Mouse (Mus musculus) C2C12 (cell line): Measurements from ENCODE around the gene Zfp652. TPM values are rescaled to one million over a fixed set of nuclear protein-coding genes. Genes with fewer than 3 reads are reported as not detected.
A peak's percentile ranks its signal among the peaks of the same experiment; 100 is the strongest.
"Not testable (repeated sequence)": the region's sequence is repeated elsewhere in the genome, so short reads cannot be mapped to it uniquely, and the experiment has no call there.

Experiments used
- H3K27me3 ChIP-seq: one replicate; pipeline ENCODE4 v1.6.1; 2011; ENCODE audit not compliant: control insufficient read depth, insufficient read depth, insufficient read length
- H3K36me3 ChIP-seq: one replicate; pipeline ENCODE4 v1.6.1; 2011; ENCODE audit not compliant: control insufficient read depth, insufficient read depth
- H3K4me3 ChIP-seq: one replicate; pipeline ENCODE4 v1.5.1; 2011; ENCODE audit warnings: mild to moderate bottlenecking, control low read depth; ENCODE audit not compliant: poor library complexity, insufficient read depth, severe bottlenecking
- H3K79me2 ChIP-seq: one replicate; pipeline ENCODE4 v1.6.1; 2011; ENCODE audit not compliant: control insufficient read depth, insufficient read depth
- H3K79me3 ChIP-seq: one replicate; pipeline ENCODE4 v1.6.1; 2011; ENCODE audit warnings: low read depth, control low read depth
- H3ac ChIP-seq: one replicate; pipeline ENCODE3; 2011; ENCODE audit warnings: low read depth; ENCODE audit not compliant: control insufficient read depth, insufficient read length
- CEBPB ChIP-seq: IDR thresholded peaks from one replicate; pipeline ENCODE4 v1.6.1; 2011; ENCODE audit warnings: low read depth, mild to moderate bottlenecking, control low read depth, moderate library complexity
- CTCF ChIP-seq: IDR thresholded peaks from one replicate; pipeline ENCODE4 v1.5.1; 2011; ENCODE audit not compliant: control insufficient read depth, insufficient read depth, insufficient read length
- FOSL1 ChIP-seq: IDR thresholded peaks from one replicate; pipeline ENCODE4 v1.8.0; 2011; ENCODE audit warnings: mild to moderate bottlenecking, low read length; ENCODE audit not compliant: poor library complexity, insufficient read depth, severe bottlenecking
- MAX ChIP-seq: IDR thresholded peaks from one replicate; pipeline ENCODE4 v1.6.1; 2011; ENCODE audit warnings: mild to moderate bottlenecking, control low read depth
- MYOD1 ChIP-seq: IDR thresholded peaks from one replicate; pipeline ENCODE4 v1.6.1; 2011; ENCODE audit warnings: low read depth; ENCODE audit not compliant: control insufficient read depth, insufficient read length
- MYOG ChIP-seq: IDR thresholded peaks from one replicate; pipeline ENCODE4 v1.6.1; 2011; ENCODE audit not compliant: control insufficient read depth, insufficient read length; ENCODE audit errors: extremely low read depth
- USF1 ChIP-seq: IDR thresholded peaks from one replicate; pipeline ENCODE4 v1.6.1; 2011; ENCODE audit warnings: low read depth, mild to moderate bottlenecking, control low read depth, moderate library complexity
- polyA plus RNA-seq: library from polyadenylated mRNA; unstranded; fragments of >200 nt; fragmentation: generic; extraction: Trizol; gene quantifications from one replicate; pipeline ENCODE4 v1.2.1, GENCODE M21; 2012; ENCODE audit warnings: missing spikeins

The Zfp652 gene
- polyA plus RNA-seq, 1 experiment: 4.8 TPM

GRCm38 (mm10) chr11:95746821-95747220, 34.3 kb downstream of the Zfp652 start:
- no peak overlapping the region for H3ac ChIP-seq
- no peaks in the 10 kb centered on the region for H3K27me3 ChIP-seq
- no peak for TF ChIP-seq MAX
- TF ChIP-seq CEBPB: no peak
- no peak for TF ChIP-seq MYOD1
- no peak for TF ChIP-seq FOSL1
- no peak for TF ChIP-seq CTCF
- TF ChIP-seq MYOG: no peak
- no peak for TF ChIP-seq USF1
- peaks cover 6% of the 10 kb centered on the region for H3K36me3 ChIP-seq
- no peak overlapping the region for H3K4me3 ChIP-seq
- H3K79me2 ChIP-seq: no peaks in the 10 kb centered on the region
- no peaks in the 10 kb centered on the region for H3K79me3 ChIP-seq

- H3K79me3 ChIP-seq: no peaks in the 10 kb centered on the region
- no peaks in the 10 kb centered on the region for H3K79me2 ChIP-seq
- TF ChIP-seq CEBPB: no peak
- no peak for TF ChIP-seq MAX
- TF ChIP-seq FOSL1: no peak
- TF ChIP-seq CTCF: no peak
- TF ChIP-seq USF1: no peak
- TF ChIP-seq MYOD1: no peak
- TF ChIP-seq MYOG: no peak
- H3K4me3 ChIP-seq: no peak overlapping the region
- peaks cover 6% of the 10 kb centered on the region for H3K36me3 ChIP-seq
- H3ac ChIP-seq: no peak overlapping the region
- no peaks in the 10 kb centered on the region for H3K27me3 ChIP-seq
These were observed 35.9 kb downstream of the Zfp652 start for GRCm38 (mm10) chr11:95748331-95748730.

- peaks cover 6% of the 10 kb centered on the region for H3K36me3 ChIP-seq
- no peak overlapping the region for H3ac ChIP-seq
- H3K4me3 ChIP-seq: no peak overlapping the region
- H3K79me2 ChIP-seq: no peaks in the 10 kb centered on the region
- H3K79me3 ChIP-seq: no peaks in the 10 kb centered on the region
- TF ChIP-seq CTCF: no peak
- no peak for TF ChIP-seq USF1
- no peak for TF ChIP-seq FOSL1
- TF ChIP-seq MYOD1: no peak
- no peak for TF ChIP-seq CEBPB
- no peak for TF ChIP-seq MYOG
- no peak for TF ChIP-seq MAX
- H3K27me3 ChIP-seq: no peaks in the 10 kb centered on the region
These were observed 37.1 kb downstream of the Zfp652 start for GRCm38 (mm10) chr11:95749619-95750018.

- no peak overlapping the region for H3ac ChIP-seq
- no peaks in the 10 kb centered on the region for H3K27me3 ChIP-seq
- TF ChIP-seq CTCF (peak; percentile 34), FOSL1 (no peak)
- no peaks in the 10 kb centered on the region for H3K79me3 ChIP-seq
- H3K36me3 ChIP-seq: peaks cover 6% of the 10 kb centered on the region
- H3K79me2 ChIP-seq: no peaks in the 10 kb centered on the region
- H3K4me3 ChIP-seq: no peak overlapping the region
These were observed 38.5 kb downstream of the Zfp652 start for GRCm38 (mm10) chr11:95750995-95751394.

GRCm38 (mm10) chr11:95755137-95755536, 42.7 kb downstream of the Zfp652 start:
- not testable (repeated sequence) for H3K79me3 ChIP-seq, H3K36me3 ChIP-seq, H3K4me3 ChIP-seq, H3K79me2 ChIP-seq, H3ac ChIP-seq, H3K27me3 ChIP-seq

- Histone ChIP-seq H3K4me3 (no peak overlapping the region), H3ac (no peak overlapping the region), H3K36me3 (peaks cover 12% of the 10 kb centered on the region), H3K79me3 (no peaks in the 10 kb centered on the region), H3K79me2 (no peaks in the 10 kb centered on the region), H3K27me3 (no peaks in the 10 kb centered on the region)
- TF ChIP-seq MYOD1 (no peak), MYOG (no peak), CEBPB (no peak), CTCF (no peak), FOSL1 (no peak), MAX (no peak), USF1 (no peak)
These were observed 48.0 kb downstream of the Zfp652 start for GRCm38 (mm10) chr11:95760521-95760920.
